Mouse (Mus musculus) hindbrain, embryonic 16.5 days (tissue): ENCODE data around the gene Uckl1. TPM values are rescaled to one million over a fixed set of nuclear protein-coding genes. Genes with fewer than 3 reads are reported as not detected.
A peak's percentile ranks its signal among the peaks of the same experiment; 100 is the strongest.

Experiments used
- ATAC-seq: fragments of 200-750 bp; cut with Nextera tagmentation; 2 replicates; pipeline ENCODE4 v1.8.0; 2017; ENCODE audit warnings: moderate TSS enrichment, moderate library complexity
- H3K27ac ChIP-seq: fragments of 300-500 bp; sonication (generic); 2 replicates; pipeline ENCODE4 v1.5.1; 2014; ENCODE audit warnings: low read depth, mild to moderate bottlenecking, control low read depth, low read length, moderate library complexity
- H3K27me3 ChIP-seq: fragments of 300-500 bp; sonication (generic); replicated peaks from 2 replicates; pipeline ENCODE4 v1.6.1; 2014; ENCODE audit warnings: low read length; ENCODE audit not compliant: control insufficient read depth, insufficient read depth
- H3K36me3 ChIP-seq: fragments of 300-500 bp; sonication (generic); 2 replicates; pipeline ENCODE4 v1.6.1; 2014; ENCODE audit warnings: mild to moderate bottlenecking, low read length, moderate library complexity, mixed read lengths; ENCODE audit not compliant: control insufficient read depth, insufficient read depth
- H3K4me1 ChIP-seq: fragments of 300-500 bp; sonication (generic); 2 replicates; pipeline ENCODE4 v1.6.1; 2014; ENCODE audit warnings: low read depth, low read length; ENCODE audit not compliant: control insufficient read depth, insufficient read depth
- H3K4me2 ChIP-seq: fragments of 300-500 bp; sonication (generic); 2 replicates; pipeline ENCODE4 v1.6.1; 2014; ENCODE audit warnings: mild to moderate bottlenecking, low read length, control low read depth, moderate library complexity
- H3K4me3 ChIP-seq: fragments of 300-500 bp; sonication (generic); 2 replicates; pipeline ENCODE4 v1.5.1; 2014; ENCODE audit warnings: mild to moderate bottlenecking, low read length, control low read depth, moderate library complexity
- H3K9ac ChIP-seq: fragments of 300-500 bp; sonication (generic); 2 replicates; pipeline ENCODE4 v1.6.1; 2014; ENCODE audit warnings: low read depth, mild to moderate bottlenecking, control low read depth, low read length, moderate library complexity
- H3K9me3 ChIP-seq: fragments of 300-500 bp; sonication (generic); 2 replicates; pipeline ENCODE4 v1.6.1; 2014; ENCODE audit warnings: mild to moderate bottlenecking, low read length, moderate library complexity; ENCODE audit not compliant: control insufficient read depth
- WGBS: fragments of 180-500 bp; shearing (Covaris S2); extraction: QIAGEN DNeasy Blood & Tissue Kit; methylation state at CpG from one replicate; pipeline ENCODE4 v1.1.7; 2014; 5-methylcytosine and 5-hydroxymethylcytosine counted together
- polyA plus RNA-seq: library from polyadenylated mRNA; unstranded; fragments of >200 nt; fragmentation: Nextera tagmentation; extraction: Ambion mirVana; gene quantifications from 2 replicates; pipeline ENCODE4 v1.2.1, GENCODE M21; 2015

Gene Uckl1
- polyA plus RNA-seq, 1 experiment from 2014 or later: 59.4 TPM

- WGBS: 77% methylated on average over 7 of the region's 7 CpGs
- Histone ChIP-seq H3K27me3 (no peaks in the 10 kb centered on the region), H3K9me3 (no peaks in the 10 kb centered on the region), H3K9ac (no peak overlapping the region), H3K4me1 (peaks cover 24% of the 10 kb centered on the region), H3K4me3 (no peak overlapping the region), H3K4me2 (no peak overlapping the region), H3K36me3 (no peaks in the 10 kb centered on the region; the same call in 1 of the 2 replicates), H3K27ac (no peak overlapping the region)
- no peak for ATAC-seq
Observed at GRCm38 (mm10) chr2:181577981-181578581, 6.6 kb downstream of the Uckl1 start.

DNA sequence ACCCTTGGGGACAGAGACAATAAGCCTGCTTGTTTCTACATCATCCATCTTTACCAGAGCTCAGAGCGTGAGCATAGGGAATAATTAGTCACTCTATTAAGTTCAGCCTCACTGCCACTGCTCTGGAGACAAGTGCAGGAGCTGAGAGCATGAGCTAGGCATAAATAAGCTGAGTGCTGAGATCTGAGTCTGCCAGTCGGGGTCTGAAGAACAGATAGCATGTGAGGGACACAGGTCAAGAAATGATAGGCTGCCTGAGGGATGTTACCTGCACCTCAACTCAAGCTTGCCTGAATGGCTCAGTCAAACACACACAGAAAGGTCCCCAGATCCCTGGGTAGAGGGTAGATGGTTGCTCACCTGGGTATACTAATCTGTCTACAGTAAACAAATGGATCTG, 7.6 kb downstream of the Uckl1 start:
- Histone ChIP-seq H3K36me3 (no peaks in the 10 kb centered on the region; the same call in 1 of the 2 replicates), H3K9me3 (no peaks in the 10 kb centered on the region), H3K4me3 (no peak overlapping the region), H3K4me2 (no peak overlapping the region), H3K27me3 (no peaks in the 10 kb centered on the region), H3K27ac (no peak overlapping the region), H3K4me1 (peaks cover 21% of the 10 kb centered on the region), H3K9ac (no peak overlapping the region)
- no peak for ATAC-seq
- WGBS: 38% methylated on average over 2 of the region's 2 CpGs

- no peak overlapping the region for H3K4me3 ChIP-seq
Observed at GRCm38 (mm10) chr2:181576613-181577012, 8.1 kb downstream of the Uckl1 start.

DNA sequence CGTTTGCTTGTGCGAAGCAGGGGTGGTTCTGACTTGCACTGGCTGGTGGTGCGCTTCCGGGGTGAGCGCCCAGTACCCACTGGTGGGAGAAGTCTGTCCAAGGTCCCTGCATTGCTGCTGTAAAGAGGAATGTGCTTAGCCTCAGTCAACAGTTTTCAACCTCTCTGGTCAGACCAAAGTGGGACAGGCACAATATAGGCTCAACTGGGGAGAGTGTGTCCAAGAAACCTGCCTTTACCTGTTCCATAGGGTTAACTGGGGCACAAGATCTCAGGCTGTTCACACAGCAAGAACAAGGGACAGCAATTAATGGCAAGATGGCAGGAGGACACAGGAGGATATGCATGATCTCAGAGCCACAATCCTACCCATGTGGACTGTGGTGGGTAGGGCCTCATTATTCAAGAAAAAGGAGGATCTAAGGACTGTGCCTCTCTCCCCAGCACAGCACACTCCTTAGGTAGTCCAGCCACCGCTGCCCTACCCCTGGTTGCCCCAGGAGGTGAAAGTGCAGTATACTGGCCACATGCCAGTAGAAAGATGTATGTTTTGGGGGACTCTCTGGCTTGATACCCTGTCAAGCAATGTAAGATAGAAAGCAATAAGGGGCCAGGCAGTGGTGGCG, 9.7 kb downstream of the Uckl1 start:
- H3K4me3 ChIP-seq: no peak overlapping the region
- no peaks in the 10 kb centered on the region for H3K9me3 ChIP-seq
- ATAC-seq: no peak
- H3K4me2 ChIP-seq: no peak overlapping the region
- no peak overlapping the region for H3K27ac ChIP-seq
- no peak overlapping the region for H3K9ac ChIP-seq
- H3K36me3 ChIP-seq: no peaks in the 10 kb centered on the region; the same call in 1 of the 2 replicates
- H3K4me1 ChIP-seq: peaks cover 7% of the 10 kb centered on the region
- no peaks in the 10 kb centered on the region for H3K27me3 ChIP-seq
- WGBS: 95% methylated on average over 7 of the region's 7 CpGs

More at GRCm38 (mm10) chr2:181576613-181577012, 8.1 kb downstream of the Uckl1 start:
- H3K4me1 ChIP-seq: peaks cover 18% of the 10 kb centered on the region
- no peaks in the 10 kb centered on the region; the same call in 1 of the 2 replicates for H3K36me3 ChIP-seq
- H3K27ac ChIP-seq: no peak overlapping the region
- no peaks in the 10 kb centered on the region for H3K27me3 ChIP-seq
- WGBS: 94% methylated on average over 2 of the region's 2 CpGs
- no peak overlapping the region for H3K9ac ChIP-seq
- H3K9me3 ChIP-seq: no peaks in the 10 kb centered on the region
- H3K4me2 ChIP-seq: no peak overlapping the region
- no peak for ATAC-seq

DNA sequence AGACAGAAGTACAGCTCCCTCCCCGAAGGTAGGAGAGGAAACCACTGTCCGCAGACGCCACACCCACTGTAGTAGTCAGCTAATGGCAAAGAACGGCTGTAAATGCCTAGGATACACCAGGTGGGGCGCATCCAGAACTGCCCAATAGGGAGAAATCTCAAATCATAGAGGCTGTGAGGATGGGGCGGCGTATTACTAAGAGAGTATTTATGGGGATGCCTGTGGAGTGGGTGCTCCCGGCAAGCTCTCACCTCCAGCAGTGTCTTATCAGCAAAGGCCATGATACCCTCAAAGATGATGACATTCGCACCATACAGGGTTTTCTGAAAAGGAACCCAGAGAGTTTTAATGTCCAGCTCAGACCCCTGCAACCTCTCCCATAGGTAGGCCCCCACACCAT, 10.7 kb downstream of the Uckl1 start:
- WGBS: 93% methylated on average over 9 of the region's 9 CpGs
- H3K4me2 ChIP-seq: no peak overlapping the region
- H3K36me3 ChIP-seq: no peaks in the 10 kb centered on the region; the same call in 1 of the 2 replicates
- no peak overlapping the region for H3K9ac ChIP-seq
- no peak overlapping the region for H3K27ac ChIP-seq
- H3K4me1 ChIP-seq: peaks cover 7% of the 10 kb centered on the region
- no peaks in the 10 kb centered on the region for H3K27me3 ChIP-seq
- no peak for ATAC-seq
- no peaks in the 10 kb centered on the region for H3K9me3 ChIP-seq
- no peak overlapping the region for H3K4me3 ChIP-seq

DNA sequence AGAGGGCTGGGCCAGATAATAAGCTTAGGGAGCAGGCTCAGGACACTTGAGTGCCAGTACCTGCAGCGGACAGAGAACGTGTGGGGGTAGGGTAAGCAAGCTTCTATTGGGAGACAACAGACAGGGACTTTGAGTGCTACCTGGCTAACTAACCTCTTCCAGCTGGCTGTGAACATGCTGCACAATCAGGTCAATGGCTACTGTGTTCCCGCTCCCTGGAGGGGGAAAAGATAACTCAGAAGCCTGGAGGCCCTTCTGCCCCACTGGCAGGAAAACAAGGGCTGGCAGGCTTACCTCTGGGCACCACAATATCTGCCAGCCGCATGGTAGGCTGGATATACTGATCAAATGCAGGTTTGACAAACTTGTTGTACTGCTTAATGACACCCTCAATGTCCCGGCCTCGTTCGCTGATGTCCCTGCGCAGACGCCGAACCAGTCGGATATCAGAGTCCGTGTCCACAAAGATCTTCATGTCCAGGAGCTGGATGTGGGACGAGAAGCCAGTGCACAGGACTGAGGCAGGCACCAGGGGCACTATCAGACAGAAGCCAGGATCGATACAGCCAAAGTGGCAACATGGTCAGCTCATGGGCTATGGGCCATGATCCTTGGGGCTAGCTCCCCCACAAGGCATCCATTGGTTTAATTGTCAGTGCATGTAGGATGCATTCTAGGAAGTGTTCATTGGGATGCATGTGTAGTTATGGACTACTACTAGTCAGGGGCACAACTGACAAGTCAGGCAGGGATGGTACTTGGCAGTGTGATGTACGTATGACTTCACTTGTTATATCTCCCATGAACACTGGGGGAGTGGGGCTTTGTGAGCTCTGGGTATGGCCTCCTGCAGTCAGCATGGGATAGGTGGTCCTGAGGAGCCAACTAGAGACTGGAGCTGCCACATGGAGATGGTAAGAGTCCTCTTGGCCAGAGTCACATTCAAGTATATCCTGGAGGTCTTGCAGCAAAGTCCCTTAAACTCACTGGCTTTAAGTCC, 11.5 kb downstream of the Uckl1 start:
- Histone ChIP-seq H3K27me3 (no peaks in the 10 kb centered on the region), H3K36me3 (no peaks in the 10 kb centered on the region; the same call in 1 of the 2 replicates), H3K4me3 (no peak overlapping the region), H3K9me3 (no peaks in the 10 kb centered on the region), H3K4me2 (no peak overlapping the region), H3K9ac (no peak overlapping the region), H3K27ac (no peak overlapping the region), H3K4me1 (peaks cover 7% of the 10 kb centered on the region)
- ATAC-seq: no peak
- whole genome bisulfite sequencing: 92% methylated on average over 15 of the region's 15 CpGs

DNA sequence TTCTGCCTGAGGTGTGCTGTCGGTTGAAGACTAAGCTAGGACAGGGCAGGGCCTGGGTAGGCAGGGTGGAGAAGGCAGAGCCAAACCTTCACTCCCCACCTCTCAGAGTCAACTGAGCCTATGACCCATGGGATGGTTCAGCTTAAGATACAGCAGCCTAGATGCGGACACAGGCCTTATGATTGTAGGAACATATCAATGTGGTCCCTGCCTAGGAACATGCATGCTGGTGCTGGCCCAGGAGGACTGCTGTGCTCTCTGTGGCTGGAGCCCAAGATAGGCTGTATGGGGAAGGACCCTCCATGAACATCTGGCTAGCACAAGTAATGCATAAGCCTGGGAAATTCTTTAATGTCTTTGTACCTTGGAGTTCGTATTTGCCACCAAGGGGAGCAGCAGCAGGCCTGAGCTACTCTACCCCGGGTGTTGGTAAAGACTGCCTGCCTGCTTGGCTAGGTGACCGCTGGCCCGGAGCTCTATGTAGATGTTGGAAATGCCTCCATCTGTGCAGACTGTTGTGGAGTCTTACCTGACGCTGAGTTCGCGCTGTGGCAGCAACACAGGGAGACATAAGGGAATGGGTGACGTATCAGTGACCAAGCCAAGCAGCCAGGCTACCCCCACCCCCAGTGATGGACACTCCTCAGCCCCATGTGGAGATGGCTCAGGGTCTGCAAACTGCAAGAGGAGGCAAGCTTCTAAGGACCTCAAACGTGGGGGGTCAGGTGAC, 12.6 kb downstream of the Uckl1 start:
- H3K27ac ChIP-seq: no peak overlapping the region
- no peaks in the 10 kb centered on the region for H3K27me3 ChIP-seq
- no peaks in the 10 kb centered on the region for H3K9me3 ChIP-seq
- WGBS: 91% methylated on average over 11 of the region's 11 CpGs
- H3K36me3 ChIP-seq: no peaks in the 10 kb centered on the region; the same call in 1 of the 2 replicates
- peaks cover under 1% of the 10 kb centered on the region for H3K4me1 ChIP-seq
- no peak for ATAC-seq
- H3K4me3 ChIP-seq: no peak overlapping the region
- no peak overlapping the region for H3K9ac ChIP-seq
- no peak overlapping the region for H3K4me2 ChIP-seq

GRCm38 (mm10) chr2:181570921-181571595, 13.6 kb downstream of the Uckl1 start:
- Histone ChIP-seq H3K9me3 (no peaks in the 10 kb centered on the region), H3K4me1 (no peaks in the 10 kb centered on the region), H3K27ac (no peak overlapping the region), H3K36me3 (no peaks in the 10 kb centered on the region; the same call in 1 of the 2 replicates), H3K9ac (no peak overlapping the region), H3K27me3 (no peaks in the 10 kb centered on the region), H3K4me3 (no peak overlapping the region), H3K4me2 (no peak overlapping the region)
- 76% methylated on average over 6 of the region's 6 CpGs for WGBS
- ATAC-seq: 0 out of 2 replicates have a peak, but pooled peaks have one; percentile 18
